Mouse (Mus musculus) forebrain, embryonic 11.5 days (tissue): Measurements from ENCODE around the gene Mrps2. TPM values are rescaled to one million over a fixed set of nuclear protein-coding genes. Genes with fewer than 3 reads are reported as not detected.

Source experiments
- polyA plus RNA-seq: library from polyadenylated mRNA; unstranded; fragments of >200 nt; fragmentation: Nextera tagmentation; extraction: Ambion mirVana; gene quantifications from 2 replicates; pipeline ENCODE4 v1.2.1, GENCODE M21; 2014

The Mrps2 gene
- polyA plus RNA-seq, 1 experiment from 2014 or later: 70.6 TPM

Other genes with a start within 250 kb of the Mrps2 start
- 7.4 and 7.8 TPM in 2 replicates for gene Ppp1r26, start 21.3 kb upstream of the Mrps2 start, polyA plus RNA-seq
- gene 1700007K13Rik, start 1.7 kb upstream of the Mrps2 start, polyA plus RNA-seq: 1.6 and 2.2 TPM in 2 replicates
- gene Gbgt1, start 28.8 kb downstream of the Mrps2 start, polyA plus RNA-seq: 0.35 TPM in 1 of 2 replicates, not detected in the other
- gene Gm10134, start 38.0 kb downstream of the Mrps2 start, polyA plus RNA-seq: not detected in 2 replicates
- gene Ralgds, start 45.1 kb downstream of the Mrps2 start, polyA plus RNA-seq: 42.7 and 47.6 TPM in 2 replicates
- gene Cel, start 95.3 kb downstream of the Mrps2 start, polyA plus RNA-seq: not detected in 2 replicates
- 41.6 and 42.3 TPM in 2 replicates for gene Gtf3c5, start 115.7 kb downstream of the Mrps2 start, polyA plus RNA-seq
- gene Gfi1b, start 153.9 kb downstream of the Mrps2 start, polyA plus RNA-seq: 3.4 and 3.5 TPM in 2 replicates
- 27.4 and 32.4 TPM in 2 replicates for gene Tsc1, start 173.2 kb downstream of the Mrps2 start, polyA plus RNA-seq
- gene Spaca9, start 231.7 kb downstream of the Mrps2 start, polyA plus RNA-seq: 1.5 and 2.1 TPM in 2 replicates
- gene Ak8, start 232.1 kb downstream of the Mrps2 start, polyA plus RNA-seq: 0.23 and 0.48 TPM in 2 replicates